Mouse (Mus musculus) intestine, embryonic 16.5 days (tissue): ENCODE measurements around the gene Mapk9. TPM values are rescaled to one million over a fixed set of nuclear protein-coding genes. Genes with fewer than 3 reads are reported as not detected.
A peak's percentile ranks its signal among the peaks of the same experiment; 100 is the strongest.

Source experiments
- ATAC-seq: fragments of 200-750 bp; cut with Nextera tagmentation; 2 replicates; pipeline ENCODE4 v1.8.0; 2017; ENCODE audit warnings: moderate TSS enrichment, moderate library complexity
- H3K27ac ChIP-seq: fragments of 300-500 bp; sonication (generic); 2 replicates; pipeline ENCODE4 v1.5.1; 2014; ENCODE audit warnings: mild to moderate bottlenecking, low read length
- H3K27me3 ChIP-seq: fragments of 300-500 bp; sonication (generic); replicated peaks from 2 replicates; pipeline ENCODE4 v1.6.1; 2014; ENCODE audit warnings: low read length, control low read depth, mixed read lengths; ENCODE audit not compliant: control insufficient read depth, insufficient read depth
- H3K36me3 ChIP-seq: fragments of 300-500 bp; sonication (generic); 2 replicates; pipeline ENCODE4 v1.6.1; 2014; ENCODE audit warnings: low read length, control low read depth; ENCODE audit not compliant: control insufficient read depth, insufficient read depth
- H3K4me1 ChIP-seq: fragments of 300-500 bp; sonication (generic); 2 replicates; pipeline ENCODE4 v1.6.1; 2014; ENCODE audit warnings: low read length, control low read depth, mixed read lengths; ENCODE audit not compliant: control insufficient read depth, insufficient read depth
- H3K4me2 ChIP-seq: fragments of 300-500 bp; sonication (generic); 2 replicates; pipeline ENCODE4 v1.6.1; 2014; ENCODE audit warnings: low read depth, low read length, control low read depth
- H3K4me3 ChIP-seq: fragments of 300-500 bp; sonication (generic); 2 replicates; pipeline ENCODE4 v1.5.1; 2014; ENCODE audit warnings: mild to moderate bottlenecking, low read length
- H3K9ac ChIP-seq: fragments of 300-500 bp; sonication (generic); 2 replicates; pipeline ENCODE4 v1.6.1; 2014; ENCODE audit warnings: low read depth, low read length
- H3K9me3 ChIP-seq: fragments of 300-500 bp; sonication (generic); 2 replicates; pipeline ENCODE4 v1.6.1; 2016; ENCODE audit warnings: low read length, control low read depth; ENCODE audit not compliant: control insufficient read depth
- WGBS: fragments of 180-500 bp; shearing (Covaris S2); extraction: QIAGEN DNeasy Blood & Tissue Kit; methylation state at CpG from one replicate; pipeline ENCODE4 v1.1.7; 2014; 5-methylcytosine and 5-hydroxymethylcytosine counted together
- polyA plus RNA-seq: library from polyadenylated mRNA; unstranded; fragments of >200 nt; fragmentation: Nextera tagmentation; extraction: Ambion mirVana; gene quantifications from 2 replicates; pipeline ENCODE4 v1.2.1, GENCODE M21; 2015

The Mapk9 gene
- polyA plus RNA-seq, 1 experiment from 2014 or later: 26.6 TPM

DNA sequence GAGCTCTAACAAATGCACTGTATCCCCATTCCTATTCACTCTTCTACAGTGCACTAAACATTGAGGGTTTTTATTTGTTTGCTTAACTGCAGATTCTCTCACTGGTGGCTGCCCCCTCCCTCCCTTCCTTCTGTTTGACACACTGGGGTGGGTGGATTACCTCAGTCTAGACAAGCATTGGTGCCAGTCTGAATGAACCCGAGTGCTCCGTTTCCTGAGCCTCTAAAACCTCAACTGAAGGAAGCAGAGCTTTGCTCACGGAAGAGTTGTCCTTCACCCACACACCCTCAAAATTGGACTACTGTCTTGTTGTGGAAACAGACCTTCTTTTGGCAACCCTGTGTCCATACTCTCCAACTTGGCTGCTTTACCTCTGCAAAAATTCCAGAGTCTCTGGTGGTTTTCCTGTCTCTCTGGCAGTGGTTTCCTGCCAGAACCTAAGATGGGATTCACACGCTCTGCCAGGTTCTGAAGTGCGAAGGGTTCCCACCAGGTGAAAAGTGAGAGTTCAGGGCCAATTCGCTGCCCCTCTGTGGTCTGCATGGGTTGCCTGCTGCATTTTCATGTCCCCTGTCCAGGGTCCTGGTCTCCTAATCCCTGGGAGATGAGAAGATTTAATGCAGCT is 49.5 kb downstream of the Mapk9 start:
- Histone ChIP-seq H3K27ac (no peak overlapping the region), H3K4me1 (no peaks in the 10 kb centered on the region), H3K9ac (no peak overlapping the region), H3K4me2 (no peak overlapping the region), H3K4me3 (no peak overlapping the region), H3K9me3 (no peaks in the 10 kb centered on the region), H3K36me3 (no peaks in the 10 kb centered on the region), H3K27me3 (peaks cover 11% of the 10 kb centered on the region; the same call in 1 of the 2 replicates)
- WGBS: 40% methylated on average over 6 of the region's 6 CpGs
- ATAC-seq: no peak

DNA sequence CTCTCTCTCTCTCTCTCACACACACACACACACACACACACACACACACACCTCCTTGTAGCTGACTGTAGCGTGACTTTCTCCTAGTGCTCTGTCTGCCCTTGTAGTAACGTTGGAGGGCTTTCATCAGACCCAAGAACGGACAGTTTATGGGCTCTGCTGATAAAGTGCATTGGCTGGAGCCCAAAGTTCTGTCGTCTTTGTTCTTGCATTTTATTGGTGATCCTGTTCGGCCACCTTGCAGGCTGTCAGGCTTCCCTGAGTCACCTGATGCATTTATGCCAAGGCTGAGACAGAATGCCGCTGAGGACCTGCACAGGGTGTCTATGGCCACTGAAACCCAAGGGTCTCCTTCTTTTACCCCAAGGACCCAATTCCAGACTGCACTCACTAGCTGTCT is 53.5 kb downstream of the Mapk9 start:
- peaks cover 29% of the 10 kb centered on the region for H3K27me3 ChIP-seq
- H3K27ac ChIP-seq: no peak overlapping the region
- H3K9ac ChIP-seq: no peak overlapping the region
- H3K4me1 ChIP-seq: peaks cover 3% of the 10 kb centered on the region; the same call in 1 of the 2 replicates
- H3K36me3 ChIP-seq: no peaks in the 10 kb centered on the region
- no peak for ATAC-seq
- no peak overlapping the region for H3K4me2 ChIP-seq
- H3K9me3 ChIP-seq: no peaks in the 10 kb centered on the region
- WGBS: 34% methylated on average over 6 of the region's 6 CpGs
- no peak overlapping the region for H3K4me3 ChIP-seq

DNA sequence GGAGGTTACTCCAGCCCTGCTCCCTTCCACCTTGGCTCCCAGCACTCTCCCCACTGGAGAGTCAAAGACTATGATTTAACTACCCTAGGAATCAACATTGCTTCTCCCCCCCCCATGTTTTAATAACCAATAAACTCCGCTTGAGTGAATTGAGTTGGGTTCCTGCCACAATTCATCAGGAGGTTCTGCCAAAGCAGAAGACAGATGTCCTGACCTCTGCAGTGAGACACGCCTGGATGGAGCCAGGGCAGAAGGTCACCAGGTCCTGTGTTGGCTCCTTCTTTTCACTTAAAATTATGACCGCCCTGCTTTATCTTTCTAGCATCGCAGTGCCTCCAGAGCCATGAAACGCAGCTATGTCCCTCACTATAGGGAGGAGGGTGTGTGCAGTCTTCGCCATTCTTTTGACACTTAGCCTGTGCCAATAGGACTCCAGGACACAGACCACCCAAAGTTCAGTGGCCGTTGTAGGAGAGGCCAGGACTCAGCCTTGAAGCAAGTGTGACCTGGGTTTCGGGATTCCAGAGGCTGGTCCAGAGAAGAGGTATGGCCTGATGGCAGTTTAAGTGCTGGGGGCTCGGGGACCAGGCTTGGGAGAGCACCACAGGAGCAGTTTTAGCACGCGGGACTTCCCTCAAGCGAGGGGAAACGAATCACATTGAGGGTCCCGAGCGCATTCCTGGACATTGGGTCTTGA is 54.6 kb downstream of the Mapk9 start:
- H3K27me3 ChIP-seq: peaks cover 29% of the 10 kb centered on the region
- H3K9me3 ChIP-seq: no peaks in the 10 kb centered on the region
- H3K9ac ChIP-seq: peak overlapping the region; percentile 2; the same call in 1 of the 2 replicates
- H3K4me2 ChIP-seq: peak overlapping the region; percentile 100
- no peak overlapping the region for H3K27ac ChIP-seq
- 0 out of 2 replicates have a peak, but pooled peaks have one; percentile 10 for ATAC-seq
- H3K4me1 ChIP-seq: peaks cover 3% of the 10 kb centered on the region; the same call in 1 of the 2 replicates
- H3K4me3 ChIP-seq: peak overlapping the region; percentile 72
- WGBS: 21% methylated on average over 15 of the region's 15 CpGs
- no peaks in the 10 kb centered on the region for H3K36me3 ChIP-seq

DNA sequence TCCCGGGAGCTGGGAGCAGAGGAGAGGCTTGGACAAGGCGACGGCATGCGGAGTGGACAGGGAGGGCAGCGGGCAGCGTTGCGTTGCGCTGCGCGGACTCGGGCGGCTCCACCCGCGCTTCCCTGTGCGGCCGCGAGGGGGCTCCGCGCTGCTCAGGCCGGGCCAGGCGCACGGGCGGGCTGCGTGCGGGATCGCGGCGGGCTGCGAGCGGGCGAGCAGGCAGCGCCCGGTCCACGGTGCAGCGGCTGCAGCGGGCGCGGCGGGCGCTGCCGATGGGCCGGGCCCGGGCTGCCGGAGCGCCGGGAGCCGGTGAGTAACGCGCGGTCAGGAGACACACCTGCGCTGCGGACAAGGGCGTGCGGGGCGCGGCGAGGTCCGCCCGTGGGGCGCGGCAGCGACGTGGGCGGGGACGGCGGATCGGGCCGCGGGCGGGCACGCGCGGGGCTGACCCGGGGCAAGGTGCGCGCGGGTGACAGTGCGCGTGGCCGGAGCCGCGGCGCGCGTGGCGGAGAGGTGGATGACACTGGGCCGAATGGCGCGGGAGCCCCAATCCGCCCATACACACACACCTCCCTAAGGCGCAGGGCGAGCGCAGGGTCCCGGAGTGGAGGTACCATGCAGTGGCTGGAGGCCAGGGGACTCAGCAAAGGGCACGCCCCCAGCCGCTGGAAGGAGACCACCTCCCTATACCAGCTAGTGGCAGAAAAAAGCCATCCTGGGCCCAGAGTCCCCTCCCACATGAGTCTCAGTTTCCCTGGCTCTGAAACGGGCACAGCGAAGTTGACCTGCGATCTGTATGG is 55.3 kb downstream of the Mapk9 start, which contains the start of gene Rasgef1c:
Rasgef1c (plus strand) TSS at position 177 of the 800 bp plus-strand sequence.
- Histone ChIP-seq H3K27ac (no peak within 1 kb of the TSS), H3K9me3 (no peaks in the 10 kb centered on the region), H3K4me2 (peak within 1 kb of the TSS; percentile 100), H3K36me3 (no peaks in the 10 kb centered on the region), H3K4me1 (peaks cover 3% of the 10 kb centered on the region; the same call in 1 of the 2 replicates), H3K9ac (peak within 1 kb of the TSS; percentile 63), H3K27me3 (peaks cover 29% of the 10 kb centered on the region), H3K4me3 (peak within 1 kb of the TSS; percentile 72)
- ATAC-seq: peak; percentile 90
- 2% methylated on average over 94 of the region's 99 CpGs for WGBS

DNA sequence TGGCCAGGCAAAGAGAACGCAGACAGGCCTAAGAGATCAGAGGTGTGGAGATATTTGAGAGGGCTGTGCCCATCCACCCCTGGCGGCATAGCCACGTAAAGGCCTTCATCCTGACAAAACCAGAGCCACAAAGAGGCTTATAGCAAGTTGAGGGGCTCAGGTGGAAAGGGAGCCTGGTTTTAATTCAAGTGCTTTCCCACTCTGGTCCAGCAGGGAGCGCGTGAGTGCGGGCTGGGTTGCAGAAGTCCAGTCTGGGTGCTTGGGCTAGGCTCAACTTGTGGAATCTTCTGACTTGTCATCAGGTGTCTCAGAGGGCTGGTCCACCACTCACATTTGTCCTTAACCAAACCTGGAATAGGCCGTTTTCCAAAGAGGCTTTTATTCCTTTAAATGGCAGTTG is 56.8 kb downstream of the Mapk9 start:
- Histone ChIP-seq H3K36me3 (no peaks in the 10 kb centered on the region), H3K9ac (no peak overlapping the region), H3K4me1 (peaks cover 3% of the 10 kb centered on the region; the same call in 1 of the 2 replicates), H3K27me3 (peaks cover 29% of the 10 kb centered on the region), H3K9me3 (no peaks in the 10 kb centered on the region), H3K4me2 (no peak overlapping the region), H3K27ac (no peak overlapping the region), H3K4me3 (no peak overlapping the region)
- no peak for ATAC-seq
- 14% methylated on average over 7 of the region's 7 CpGs for WGBS

DNA sequence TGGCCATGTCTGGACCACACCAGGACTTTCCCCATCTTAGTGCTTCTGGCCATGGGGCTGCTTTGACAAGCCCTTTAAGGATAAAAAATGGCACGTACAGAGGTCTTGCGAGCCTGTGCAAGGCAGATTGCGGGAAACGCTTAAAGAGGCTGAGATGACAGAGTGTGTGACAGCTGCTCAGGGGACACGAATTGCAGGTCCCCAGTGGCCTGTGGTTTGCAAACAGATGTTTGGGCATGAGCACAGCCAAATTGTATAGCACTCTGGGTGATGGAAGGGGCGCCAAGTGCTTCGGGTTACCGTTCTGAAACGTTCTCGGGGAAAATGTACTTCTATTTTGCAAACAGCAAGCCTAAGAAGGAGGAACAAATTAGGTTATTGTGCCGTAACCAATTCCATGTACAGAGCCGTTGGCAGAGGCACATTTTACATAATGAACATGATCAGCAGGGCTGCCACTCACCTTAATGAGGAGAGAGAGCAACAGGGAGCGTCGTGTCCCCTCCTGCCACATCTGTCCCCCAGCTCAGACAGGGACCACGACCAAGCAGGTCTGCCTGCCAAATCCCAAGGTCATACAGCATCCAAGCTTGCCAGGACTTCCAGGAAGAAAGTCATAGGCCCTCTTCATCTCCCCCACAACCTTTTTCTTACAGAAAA is 72.1 kb downstream of the Mapk9 start:
- Histone ChIP-seq H3K36me3 (no peaks in the 10 kb centered on the region), H3K27ac (no peak overlapping the region), H3K9me3 (no peaks in the 10 kb centered on the region), H3K27me3 (no peaks in the 10 kb centered on the region), H3K4me3 (no peak overlapping the region), H3K4me1 (no peaks in the 10 kb centered on the region), H3K4me2 (no peak overlapping the region), H3K9ac (no peak overlapping the region)
- ATAC-seq: no peak
- 61% methylated on average over 15 of the region's 15 CpGs for WGBS

DNA sequence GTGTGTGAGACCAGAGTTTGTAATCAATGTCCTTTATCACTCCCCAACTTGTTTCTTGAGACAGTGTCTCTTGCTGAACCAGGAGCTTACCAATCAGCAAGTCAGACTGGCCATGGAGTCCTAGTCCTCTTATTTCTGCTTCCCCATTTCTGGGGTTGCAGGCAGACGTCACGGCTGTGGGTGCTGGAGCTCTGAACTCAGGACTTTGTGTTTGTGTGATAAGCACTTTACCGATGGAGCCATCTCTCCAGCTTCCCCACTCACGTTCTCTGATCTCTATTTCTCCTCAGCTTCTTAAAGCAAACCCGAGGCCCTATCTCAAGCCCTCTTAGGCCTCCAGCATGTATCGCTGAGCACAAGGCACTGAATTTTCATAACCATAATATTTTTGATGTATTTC is 72.8 kb downstream of the Mapk9 start:
- H3K27ac ChIP-seq: no peak overlapping the region
- ATAC-seq: no peak
- H3K4me1 ChIP-seq: no peaks in the 10 kb centered on the region
- H3K4me2 ChIP-seq: no peak overlapping the region
- H3K27me3 ChIP-seq: no peaks in the 10 kb centered on the region
- H3K9me3 ChIP-seq: no peaks in the 10 kb centered on the region
- H3K4me3 ChIP-seq: no peak overlapping the region
- no peak overlapping the region for H3K9ac ChIP-seq
- WGBS: 83% methylated on average over 6 of the region's 6 CpGs
- H3K36me3 ChIP-seq: no peaks in the 10 kb centered on the region

DNA sequence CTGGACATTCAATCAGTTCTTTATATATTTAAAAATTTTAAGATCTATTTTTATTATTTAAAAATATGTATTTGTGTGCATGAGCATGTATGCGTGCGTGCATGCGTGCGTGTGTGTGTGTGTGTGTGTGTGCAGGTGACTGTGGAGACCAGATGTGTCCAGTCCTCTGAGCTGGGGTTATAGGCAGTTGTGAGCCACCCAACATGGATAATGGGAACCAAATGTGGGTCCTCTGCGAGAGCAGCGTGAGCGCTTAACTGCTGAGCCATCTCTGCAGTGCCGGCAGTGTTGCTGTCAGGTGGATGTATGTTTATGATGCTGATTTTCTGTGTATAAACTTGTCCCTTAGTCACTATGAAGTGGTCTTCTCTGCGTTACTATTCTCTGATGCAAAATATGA is 77.0 kb downstream of the Mapk9 start:
- ATAC-seq: no peak
- Histone ChIP-seq H3K9me3 (no peaks in the 10 kb centered on the region), H3K36me3 (no peaks in the 10 kb centered on the region), H3K4me2 (no peak overlapping the region), H3K9ac (no peak overlapping the region), H3K4me1 (0 out of 2 replicates have a peak, but pooled peaks cover 4% of the 10 kb centered on the region), H3K27me3 (no peaks in the 10 kb centered on the region), H3K4me3 (no peak overlapping the region), H3K27ac (no peak overlapping the region)
- 87% methylated on average over 9 of the region's 9 CpGs for WGBS

DNA sequence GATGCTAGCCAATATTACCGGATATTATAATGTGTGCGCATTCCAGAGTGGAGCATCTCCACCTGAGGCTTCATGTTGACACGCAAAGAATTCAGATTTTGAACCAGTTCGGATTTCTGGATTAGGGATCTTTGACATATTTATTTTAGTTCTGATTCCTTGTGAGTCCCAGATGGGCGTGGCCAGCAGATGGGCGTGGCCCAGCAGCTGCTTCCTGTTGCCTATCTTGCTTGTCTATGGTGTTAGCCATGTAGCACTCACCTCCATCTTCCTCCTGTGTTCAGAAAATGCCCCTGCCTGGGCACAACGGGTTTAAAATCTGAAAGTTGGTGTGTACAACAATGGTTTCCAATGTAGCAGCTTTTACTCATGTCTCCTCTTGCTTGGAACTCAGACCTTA is 79.6 kb downstream of the Mapk9 start:
- WGBS: 69% methylated on average over 7 of the region's 7 CpGs
- Histone ChIP-seq H3K4me2 (no peak overlapping the region), H3K27me3 (no peaks in the 10 kb centered on the region), H3K36me3 (no peaks in the 10 kb centered on the region), H3K9ac (no peak overlapping the region), H3K27ac (no peak overlapping the region), H3K4me1 (0 out of 2 replicates have a peak, but pooled peaks cover 4% of the 10 kb centered on the region), H3K9me3 (no peaks in the 10 kb centered on the region), H3K4me3 (no peak overlapping the region)
- no peak for ATAC-seq
